Mouse (Mus musculus) granulocyte monocyte progenitor cell, adult 5-6 weeks (primary cell): Measurements from ENCODE around the gene Tamm41. TPM values are rescaled to one million over a fixed set of nuclear protein-coding genes. Genes with fewer than 3 reads are reported as not detected.

Experiments
- ATAC-seq: replicated peaks from 2 replicates; pipeline ENCODE4 v1.8.0; 2016; ENCODE audit warnings: mild to moderate bottlenecking, moderate TSS enrichment, inconsistent platforms; ENCODE audit not compliant: poor library complexity, severe bottlenecking
- total RNA-seq, 2 experiments: library from RNA; stranded (forward) in 1 of 2; stranded (reverse) in 1 of 2; fragments of 200-712, 200-1000 nt in 1 of 2; fragments of >200 nt in 1 of 2; fragmentation: Nextera tagmentation in 1 of 2; gene quantifications; 2 replicates each; pipeline ENCODE4 v1.2.3; 2014 to 2017

Gene Tamm41
- total RNA-seq, 2 experiments from 2014 or later, result 48.6 to 51.7 TPM

DNA sequence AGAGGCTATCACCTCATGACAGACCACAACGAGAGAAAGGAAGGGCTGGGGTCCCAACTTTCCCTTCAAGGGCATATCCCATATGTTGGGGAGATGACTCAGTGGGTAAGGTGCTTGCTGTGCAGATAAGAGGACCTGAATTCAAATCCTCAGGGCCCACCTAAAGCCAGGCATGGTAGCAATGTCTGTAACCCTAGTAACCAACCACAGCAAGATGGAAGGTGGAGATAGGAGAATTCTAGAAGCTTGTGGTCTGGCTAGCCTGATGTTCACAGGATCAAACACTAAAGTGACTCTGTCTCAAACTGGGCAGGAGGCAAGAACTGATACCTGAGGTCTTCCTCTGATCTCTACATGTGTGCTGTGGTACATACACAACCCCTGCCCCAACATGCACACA lies 58.0 kb downstream of the Tamm41 start:
- no peak for ATAC-seq

DNA sequence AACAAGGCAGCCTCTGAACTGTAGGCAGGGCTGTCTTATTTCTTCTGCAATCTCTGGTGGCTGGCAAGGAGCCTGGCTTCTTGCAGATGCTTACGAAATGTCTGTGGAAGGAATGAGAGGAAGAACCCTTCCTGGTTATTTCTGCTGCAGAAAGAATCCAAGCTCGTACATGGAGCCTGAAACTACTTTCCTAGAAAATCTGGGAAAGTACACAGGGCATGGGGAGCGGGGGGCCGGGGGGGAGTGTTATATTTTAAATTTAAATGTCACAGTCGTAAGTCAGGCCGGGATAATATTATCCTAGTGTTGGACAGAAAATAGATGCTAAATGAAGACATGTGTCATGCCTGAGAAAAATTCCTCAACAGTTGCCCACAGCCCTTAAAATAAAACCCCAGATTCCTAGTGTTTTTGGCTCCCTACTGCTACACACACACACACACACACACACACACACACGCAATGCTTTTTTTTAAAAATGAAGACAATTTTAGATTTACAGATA lies 60.7 kb downstream of the Tamm41 start:
- no peak; the same call in 1 of the 2 replicates for ATAC-seq

DNA sequence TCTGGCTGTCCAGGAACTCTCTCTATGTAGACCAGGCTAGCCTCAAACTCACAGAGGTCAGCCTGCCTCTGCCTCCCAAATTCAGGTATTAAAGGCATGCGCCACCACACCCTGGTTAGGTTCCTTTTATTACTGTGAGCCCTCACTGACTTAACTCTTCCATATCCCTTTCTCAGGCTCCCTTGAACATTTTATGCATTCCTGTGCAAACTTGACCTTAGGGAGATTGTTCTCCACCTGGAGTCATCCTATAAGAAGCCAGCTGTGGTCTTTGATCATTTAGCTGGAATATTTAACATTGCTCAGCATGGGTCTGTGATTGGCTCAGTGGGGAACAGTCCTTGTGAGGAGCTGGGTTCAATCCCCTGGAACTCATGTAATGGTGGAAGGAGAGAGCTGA lies 63.3 kb downstream of the Tamm41 start:
- no peak for ATAC-seq

DNA sequence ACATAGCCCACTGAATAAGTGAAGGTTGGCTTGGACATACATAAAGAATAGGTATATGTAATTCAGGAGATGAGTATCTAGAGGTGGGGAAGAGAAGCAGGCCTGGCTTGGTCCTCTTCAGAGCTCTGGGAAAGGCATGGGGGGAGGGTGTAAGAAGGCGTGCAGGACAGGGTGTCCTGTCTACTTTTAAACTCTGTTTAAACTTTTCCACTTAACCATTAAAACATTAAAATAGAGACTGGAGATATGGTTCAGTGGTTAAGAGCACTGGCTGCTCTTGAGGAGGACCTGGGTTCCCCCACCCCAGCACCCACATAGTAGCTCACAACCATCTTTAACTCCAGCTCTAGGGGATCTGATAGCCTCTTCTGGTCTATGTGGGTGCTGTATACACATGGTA lies 64.7 kb downstream of the Tamm41 start:
- ATAC-seq, result no peak

DNA sequence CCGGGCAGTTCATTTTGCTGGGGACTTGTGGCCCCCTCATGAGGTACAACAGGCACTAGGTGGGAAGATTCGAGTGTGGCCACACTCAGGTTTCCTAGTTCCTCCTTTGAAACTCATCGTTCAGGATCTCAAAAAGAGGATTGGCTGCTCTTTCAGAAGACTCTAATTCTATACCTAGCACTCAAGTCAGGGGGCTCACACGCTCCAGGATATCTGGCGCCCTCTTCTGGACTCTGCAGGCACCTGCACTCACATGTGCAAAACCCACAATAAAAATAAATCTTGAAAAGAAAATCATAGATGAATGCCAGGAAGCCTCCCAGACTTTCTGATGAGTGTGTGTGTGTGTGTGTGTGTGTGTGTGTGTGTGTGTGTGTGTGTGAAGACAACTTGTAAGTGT lies 66.8 kb downstream of the Tamm41 start:
- no peak for ATAC-seq

DNA sequence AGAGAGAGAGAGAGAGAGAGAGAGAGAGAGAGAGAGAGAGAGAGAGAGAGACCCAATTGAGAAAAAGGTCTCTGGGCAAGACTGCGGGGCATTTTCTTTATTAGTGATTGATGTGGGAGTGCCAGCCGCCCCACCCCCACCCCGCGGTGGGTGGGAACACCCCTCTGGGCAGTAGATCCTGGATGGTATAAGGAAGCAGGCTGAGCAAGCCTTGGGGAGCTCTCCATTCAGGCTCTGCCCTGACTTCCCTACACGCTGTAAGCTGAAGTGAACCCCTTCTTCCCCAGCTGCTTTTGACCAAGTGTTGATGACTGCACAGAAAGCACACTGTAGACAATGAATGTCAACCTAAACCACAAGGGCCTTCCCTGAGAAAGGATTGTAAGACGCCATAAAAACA lies 67.3 kb downstream of the Tamm41 start:
- no peak for ATAC-seq

DNA sequence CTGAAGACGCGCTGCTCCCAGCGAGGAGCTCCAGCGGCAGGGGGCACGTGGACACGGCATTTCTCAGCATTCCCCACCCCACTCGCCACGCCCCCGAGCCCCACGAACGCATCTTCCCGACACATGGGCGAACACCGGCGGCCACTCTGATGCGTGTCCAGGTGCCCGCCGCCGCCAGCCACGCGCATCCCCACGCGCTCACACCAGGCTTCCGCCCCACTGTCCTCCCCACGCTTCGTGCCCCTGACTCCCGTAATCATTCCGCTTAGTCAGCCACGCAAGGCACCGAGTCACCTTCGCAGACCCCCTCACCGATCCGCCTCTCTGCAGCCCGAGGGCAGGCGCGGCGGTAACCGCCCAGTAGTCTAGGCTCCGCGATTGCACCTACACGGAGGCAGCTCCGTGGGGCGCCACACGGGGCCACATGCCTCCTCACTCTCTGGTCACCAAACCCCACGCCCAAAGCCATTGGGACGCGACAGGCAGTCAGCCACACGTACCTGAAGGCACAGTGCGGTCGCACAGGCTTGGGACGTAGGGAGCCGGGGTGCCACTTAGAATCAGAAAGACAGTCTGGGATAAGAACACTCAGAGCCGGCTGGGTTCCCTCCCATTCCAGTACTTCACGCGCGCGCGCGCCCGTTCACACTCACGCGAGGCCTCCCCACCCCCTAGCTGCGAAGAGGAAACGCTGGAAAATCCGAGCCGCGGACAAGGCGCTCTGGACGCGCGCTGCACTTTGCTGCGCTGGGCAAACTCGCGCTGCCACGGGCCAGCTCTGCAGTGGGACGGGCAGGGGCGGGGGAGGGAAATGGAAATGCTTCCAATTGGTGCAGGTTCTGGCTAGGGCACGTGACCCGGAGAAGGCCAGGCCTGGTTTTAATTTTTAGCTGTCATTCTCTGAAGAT lies 68.2 kb downstream of the Tamm41 start, which contains the start of gene Vgll4:
Vgll4 (minus strand) TSS at position 782 of the 908 bp plus-strand sequence.
- ATAC-seq, result peak; percentile 63

DNA sequence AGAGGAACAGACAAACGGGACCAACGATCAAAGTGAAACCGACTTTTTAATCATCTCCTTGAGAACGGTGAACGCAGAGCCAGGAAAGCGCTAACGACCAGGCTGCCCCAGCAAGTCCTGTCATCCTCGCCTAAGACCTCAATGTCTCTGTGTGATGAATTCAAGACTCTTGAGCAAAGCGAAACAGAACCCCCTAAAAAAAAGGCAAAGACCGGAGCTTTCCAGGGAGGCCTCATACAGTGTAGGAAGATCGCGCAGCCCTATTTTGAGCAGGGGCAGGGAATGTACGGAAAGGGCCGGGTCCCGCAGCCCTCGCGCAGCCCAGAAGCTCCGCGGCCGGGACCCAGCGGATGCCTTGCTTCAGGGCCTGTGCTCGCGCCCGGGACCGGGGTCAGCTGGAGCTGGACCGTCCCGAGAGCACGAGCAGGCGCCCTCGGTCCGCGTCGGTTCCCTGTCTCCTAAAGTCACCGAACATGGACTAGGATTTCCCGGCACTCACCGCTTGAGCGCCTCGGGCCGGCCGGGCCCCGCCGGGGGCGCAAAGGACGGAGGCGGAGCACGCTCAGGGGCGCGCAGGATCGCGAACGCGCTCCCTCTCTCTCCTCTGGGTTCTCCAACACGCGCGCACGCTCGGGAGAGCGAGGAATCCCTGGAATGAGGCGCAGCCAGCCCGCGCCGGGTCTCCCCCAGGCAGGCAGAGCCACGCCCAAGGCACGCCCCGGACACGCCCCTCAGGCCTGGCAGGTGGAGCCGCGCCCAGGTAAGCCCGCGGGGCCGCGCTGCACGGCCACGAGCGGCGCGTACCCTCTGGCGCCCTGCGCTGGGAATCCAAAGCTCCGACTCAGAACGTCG lies 69.1 kb downstream of the Tamm41 start:
- peak; percentile 47 for ATAC-seq

DNA sequence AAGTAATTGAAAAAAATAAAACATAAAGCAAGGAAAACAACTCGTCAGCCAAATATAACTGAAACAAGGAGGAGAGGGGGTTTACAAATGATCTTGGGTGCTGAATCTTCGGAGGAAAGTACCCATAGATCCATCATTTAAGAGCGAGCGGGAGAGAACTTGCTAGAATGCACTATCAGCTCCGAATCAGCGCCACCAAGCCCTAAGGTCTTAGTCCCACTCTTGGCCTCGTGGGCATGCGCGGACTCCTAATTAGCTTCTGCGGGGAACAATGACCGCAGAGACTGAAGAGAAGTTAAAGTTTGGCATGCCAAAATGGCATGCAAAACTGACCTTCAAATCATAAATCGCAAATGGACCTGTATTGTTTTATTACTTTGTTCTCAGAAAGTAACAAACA lies 70.1 kb downstream of the Tamm41 start:
- no peak for ATAC-seq

DNA sequence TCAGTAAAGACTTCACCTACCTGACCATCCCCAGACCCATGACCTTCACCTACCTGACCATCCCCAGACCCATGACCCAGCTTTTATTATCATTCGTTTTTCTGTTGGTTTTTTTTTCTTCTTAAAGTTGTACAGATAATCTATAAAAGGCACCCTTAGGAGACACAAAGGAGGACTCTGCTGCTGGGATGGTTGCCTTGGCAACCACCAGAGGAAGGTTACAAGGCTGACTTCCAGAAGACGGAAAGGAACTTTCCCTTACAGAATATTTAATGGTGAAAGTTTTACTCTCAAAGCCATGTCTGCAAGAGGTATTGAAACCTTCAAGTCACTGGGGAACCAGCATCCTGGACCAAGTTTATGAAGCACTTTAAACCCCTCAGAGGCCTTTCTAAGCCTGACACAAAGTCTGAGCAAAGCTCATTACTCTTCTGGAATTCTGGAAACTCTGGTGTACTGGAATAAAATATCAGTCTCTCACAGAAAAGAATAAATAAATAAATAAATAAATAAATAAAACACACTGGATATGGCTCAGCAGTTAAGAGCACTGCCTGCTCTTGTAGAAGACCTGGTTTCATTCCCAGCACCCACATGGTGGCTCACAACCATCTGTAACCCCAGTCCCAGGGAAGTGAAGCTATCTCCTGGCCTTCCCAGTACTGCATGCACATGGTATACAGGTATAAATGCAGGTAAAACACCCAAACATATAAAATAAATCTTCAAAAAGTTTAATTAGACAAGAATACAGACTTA lies 71.1 kb downstream of the Tamm41 start:
- no peak for ATAC-seq

DNA sequence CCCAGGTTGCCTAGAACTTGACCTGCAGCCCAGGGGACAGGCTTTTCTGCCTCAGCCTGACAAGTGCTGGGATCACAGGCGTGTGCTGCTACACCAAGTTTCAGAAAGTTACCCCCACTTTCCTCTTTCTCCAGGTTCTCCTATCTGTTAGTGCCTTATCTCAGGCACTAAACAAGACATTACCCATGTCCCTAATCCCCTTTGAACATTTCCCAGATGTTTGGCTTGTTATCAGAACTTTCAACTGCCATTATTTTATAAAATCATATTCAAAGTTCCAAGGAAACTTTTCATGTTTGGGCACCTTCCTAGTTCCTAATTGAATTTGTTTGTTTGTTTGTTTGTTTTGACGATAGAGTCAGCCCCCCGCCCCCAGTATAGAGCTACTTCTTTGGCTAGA lies 71.9 kb downstream of the Tamm41 start:
- no peak for ATAC-seq

DNA sequence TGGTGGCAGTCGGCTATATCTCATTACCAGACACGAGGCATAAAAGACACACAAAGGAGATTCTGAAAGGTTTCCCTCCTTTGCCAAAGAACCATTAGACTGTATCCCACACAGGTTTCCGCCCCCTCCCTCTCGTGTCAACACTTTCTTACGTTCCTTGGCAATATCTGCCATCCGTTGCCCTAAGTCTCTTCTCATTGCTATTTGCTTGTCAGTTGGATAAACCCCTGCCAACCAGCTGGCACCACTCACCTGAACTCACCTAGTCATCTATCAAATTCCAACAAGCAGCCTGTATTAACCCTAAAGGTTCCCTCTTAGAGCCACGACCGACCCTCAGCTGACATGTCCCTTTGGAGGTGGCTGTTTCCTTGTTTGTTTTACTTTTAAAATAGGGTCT lies 72.3 kb downstream of the Tamm41 start:
- ATAC-seq, result no peak

DNA sequence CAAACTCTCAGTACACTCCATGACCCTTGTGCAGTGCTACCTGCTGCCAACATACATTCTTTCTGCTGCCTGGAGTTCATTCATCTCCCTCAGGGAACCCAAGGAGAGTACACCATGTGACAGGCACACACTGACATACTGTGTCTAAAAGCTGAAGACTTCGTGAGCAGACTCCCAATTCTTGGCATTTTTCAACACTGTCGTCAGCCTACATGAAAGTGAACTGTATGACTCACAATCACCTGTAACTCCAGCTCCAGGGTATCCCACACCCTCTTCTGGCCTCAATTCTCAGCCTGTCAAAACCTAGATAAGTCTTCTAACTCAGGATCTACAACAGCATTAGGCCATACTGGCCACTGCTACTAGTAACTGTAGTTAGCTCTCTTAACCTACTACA lies 73.4 kb downstream of the Tamm41 start:
- ATAC-seq, result no peak

DNA sequence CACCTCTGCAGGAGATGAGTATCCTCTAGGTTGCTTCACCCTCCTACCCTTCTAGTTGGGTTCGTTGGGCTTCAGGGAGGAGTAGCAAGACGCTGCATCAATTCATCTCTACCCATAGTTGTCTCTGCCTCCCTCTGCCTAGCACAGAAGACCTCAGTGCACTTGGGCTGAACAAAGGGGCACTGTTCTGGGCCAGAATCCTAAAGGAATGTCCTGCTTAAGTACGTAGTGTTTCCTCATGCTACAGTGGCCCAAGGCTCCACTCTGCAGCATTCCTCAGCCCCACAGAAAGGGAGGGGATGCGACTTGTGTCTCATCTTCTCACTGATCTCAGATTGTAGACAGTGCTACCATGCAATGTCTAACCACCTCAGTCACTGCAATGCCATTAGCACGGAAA lies 74.0 kb downstream of the Tamm41 start:
- ATAC-seq, result no peak

DNA sequence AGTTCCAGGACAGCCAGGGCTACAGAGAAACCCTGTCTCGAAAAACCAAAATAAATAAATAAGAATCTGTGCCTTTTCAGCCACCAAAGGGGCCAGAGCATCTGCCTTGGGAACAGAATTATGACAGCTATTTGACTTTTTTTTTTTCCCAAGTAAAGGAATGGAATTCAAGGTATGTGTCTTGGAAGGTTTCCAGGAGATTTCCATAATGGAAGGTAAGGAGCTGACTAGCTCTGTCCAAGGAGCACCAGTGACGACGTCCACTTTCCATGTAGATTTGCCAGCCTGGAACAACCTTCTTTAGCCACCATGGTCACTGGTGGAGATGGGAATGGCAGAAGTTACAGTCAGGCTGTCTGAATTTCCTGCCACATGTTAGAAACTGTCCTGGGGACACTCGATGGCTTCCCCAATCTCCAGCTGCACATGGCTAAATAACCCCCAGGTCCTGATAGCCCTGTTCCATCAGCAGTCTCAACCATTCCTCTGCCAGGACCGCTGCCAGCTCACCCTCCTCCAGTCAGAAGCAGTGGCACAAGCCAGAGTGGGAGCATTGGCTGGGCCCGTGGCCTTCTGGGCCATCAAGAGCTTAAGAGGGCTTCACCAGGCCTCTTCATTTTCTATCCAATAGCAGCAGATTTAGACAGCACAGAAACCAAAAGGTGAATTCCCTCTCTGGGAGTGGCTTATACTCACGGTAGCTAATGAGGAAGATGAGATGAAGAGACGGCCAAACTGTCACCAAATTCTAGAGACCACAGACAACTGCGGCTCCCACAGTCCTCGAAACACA lies 76.2 kb downstream of the Tamm41 start:
- ATAC-seq, result no peak

DNA sequence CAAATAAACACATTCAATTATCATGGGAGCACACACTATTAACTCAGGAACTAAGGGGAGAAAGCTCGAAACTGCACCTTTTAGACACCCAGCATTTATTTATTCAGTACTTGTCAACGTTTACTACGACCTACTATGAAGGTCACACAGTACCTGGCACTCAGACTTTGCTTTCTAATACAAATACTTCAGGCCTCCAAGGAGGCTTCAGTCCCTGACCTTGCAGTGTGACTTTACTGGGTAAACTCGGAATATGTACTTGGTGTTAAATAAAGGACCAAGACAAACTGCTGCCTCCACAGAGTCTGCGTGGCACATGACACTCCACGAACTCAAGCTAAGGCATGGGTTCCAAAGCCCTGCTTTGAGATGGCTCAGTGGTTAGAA lies 78.7 kb downstream of the Tamm41 start:
- no peak for ATAC-seq

DNA sequence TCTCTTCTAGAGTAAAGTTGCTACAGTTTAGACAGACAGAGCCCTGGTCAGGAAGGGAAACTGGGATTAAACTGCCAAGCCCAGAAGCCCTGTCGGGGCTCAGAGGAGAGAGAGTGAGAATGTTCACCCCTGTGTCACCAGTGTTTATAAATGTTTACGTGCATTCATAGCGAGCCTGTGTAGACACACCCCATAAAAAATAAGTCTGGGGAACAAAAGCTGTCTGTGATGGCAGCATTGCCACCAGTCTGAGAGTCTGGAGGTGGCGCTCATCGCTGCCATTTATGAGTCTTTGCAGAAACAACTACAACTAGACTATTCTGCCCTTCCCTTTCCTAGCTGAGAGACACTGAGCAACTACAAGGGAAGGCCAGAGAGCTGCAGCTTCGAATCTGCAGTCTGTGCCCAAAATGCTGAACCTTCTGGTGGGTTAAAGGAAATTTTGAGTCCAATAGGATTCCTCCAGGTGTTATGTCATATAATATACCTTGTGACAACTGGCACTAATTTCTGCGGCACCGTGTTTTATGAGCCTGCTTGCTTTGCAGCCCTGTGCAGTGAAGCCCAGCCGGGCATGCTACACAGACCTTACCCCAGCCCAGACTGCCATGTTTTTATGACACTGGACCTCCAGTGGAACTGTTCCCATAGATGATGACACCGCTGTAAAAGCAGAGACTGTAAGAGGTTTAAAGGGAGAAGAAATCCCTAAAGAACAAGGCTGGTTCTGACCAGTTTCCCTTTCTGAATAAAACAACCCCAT lies 79.2 kb downstream of the Tamm41 start:
- no peak for ATAC-seq

DNA sequence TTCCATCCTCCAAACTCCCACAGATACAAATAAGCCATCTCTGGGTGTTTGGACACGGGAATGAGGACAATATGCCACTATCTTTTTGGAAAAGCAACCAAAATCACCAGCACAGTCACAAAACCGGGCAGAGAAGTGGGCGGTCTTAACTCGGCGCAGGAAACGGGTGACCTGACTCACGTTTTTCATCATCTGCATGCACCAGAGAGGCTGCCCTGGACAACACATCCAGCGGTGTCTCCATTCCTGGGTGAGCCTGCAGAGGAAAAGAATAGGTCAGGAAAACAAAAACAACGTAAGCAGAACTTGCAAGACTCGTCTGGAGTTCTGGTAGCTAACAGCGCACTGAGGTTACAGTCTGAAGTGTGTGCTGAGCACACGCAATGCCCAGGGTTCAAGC lies 79.9 kb downstream of the Tamm41 start:
- no peak for ATAC-seq

DNA sequence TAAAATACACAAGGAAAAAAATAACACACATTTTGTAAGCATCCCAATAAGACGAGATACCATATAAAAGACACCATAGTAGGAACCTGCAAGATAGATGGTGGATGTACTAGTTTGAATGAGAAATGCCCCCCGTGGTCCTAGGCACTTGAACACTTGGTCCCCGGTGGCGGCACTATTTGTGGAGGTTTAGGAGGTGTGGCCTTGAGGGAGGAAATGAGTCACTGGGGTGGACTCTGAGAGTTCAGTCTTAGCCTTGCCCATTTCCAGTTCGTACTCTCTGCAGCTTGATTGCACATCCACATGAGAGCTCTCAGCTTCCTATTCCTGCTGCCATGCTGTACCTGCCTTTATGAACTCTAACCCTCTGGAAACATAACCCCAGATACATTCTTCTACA lies 83.2 kb downstream of the Tamm41 start:
- no peak for ATAC-seq
